Mouse (Mus musculus) embryonic facial prominence, embryonic 15.5 days (tissue): Measurements from ENCODE around the gene Hspb1. TPM values are rescaled to one million over a fixed set of nuclear protein-coding genes. Genes with fewer than 3 reads are reported as not detected.
A peak's percentile ranks its signal among the peaks of the same experiment; 100 is the strongest.

Experiments
- ATAC-seq: fragments of 200-750 bp; cut with Nextera tagmentation; 2 replicates; pipeline ENCODE4 v1.8.0; 2017; ENCODE audit warnings: low read depth, moderate TSS enrichment; ENCODE audit not compliant: insufficient number of reproducible peaks, low FRiP score, low TSS enrichment
- H3K27ac ChIP-seq: fragments of 300-500 bp; sonication (generic); replicated peaks from 2 replicates; pipeline ENCODE4 v1.5.1; 2015; ENCODE audit warnings: mild to moderate bottlenecking, inconsistent platforms
- H3K27me3 ChIP-seq: fragments of 300-500 bp; sonication (generic); 2 replicates; pipeline ENCODE4 v1.6.1; 2015; ENCODE audit warnings: inconsistent platforms
- H3K36me3 ChIP-seq: fragments of 300-500 bp; sonication (generic); 2 replicates; pipeline ENCODE4 v1.6.1; 2015; ENCODE audit warnings: mild to moderate bottlenecking, inconsistent platforms
- H3K4me1 ChIP-seq: fragments of 300-500 bp; sonication (generic); 2 replicates; pipeline ENCODE4 v1.6.1; 2015; ENCODE audit warnings: inconsistent platforms
- H3K4me2 ChIP-seq: fragments of 300-500 bp; sonication (generic); replicated peaks from 2 replicates; pipeline ENCODE4 v1.6.1; 2015; ENCODE audit warnings: mild to moderate bottlenecking, inconsistent platforms
- H3K4me3 ChIP-seq: fragments of 300-500 bp; sonication (generic); replicated peaks from 2 replicates; pipeline ENCODE4 v1.5.1; 2015; ENCODE audit warnings: mild to moderate bottlenecking, inconsistent platforms
- H3K9ac ChIP-seq: fragments of 300-500 bp; sonication (generic); 2 replicates; pipeline ENCODE4 v1.6.1; 2015; ENCODE audit warnings: inconsistent platforms
- H3K9me3 ChIP-seq: fragments of 300-500 bp; sonication (generic); replicated peaks from 2 replicates; pipeline ENCODE4 v1.6.1; 2016; ENCODE audit warnings: inconsistent platforms
- WGBS: fragments of 180-500 bp; shearing (Covaris S2); methylation state at CpG from one replicate; pipeline ENCODE4 v1.1.7; 2015; 5-methylcytosine and 5-hydroxymethylcytosine counted together
- polyA plus RNA-seq: library from polyadenylated mRNA; unstranded; fragments of >200 nt; fragmentation: Nextera tagmentation; extraction: Ambion mirVana; gene quantifications from 2 replicates; pipeline ENCODE4 v1.2.1, GENCODE M21; 2015

Hspb1 gene
- polyA plus RNA-seq, 1 experiment from 2014 or later: 821 TPM

DNA sequence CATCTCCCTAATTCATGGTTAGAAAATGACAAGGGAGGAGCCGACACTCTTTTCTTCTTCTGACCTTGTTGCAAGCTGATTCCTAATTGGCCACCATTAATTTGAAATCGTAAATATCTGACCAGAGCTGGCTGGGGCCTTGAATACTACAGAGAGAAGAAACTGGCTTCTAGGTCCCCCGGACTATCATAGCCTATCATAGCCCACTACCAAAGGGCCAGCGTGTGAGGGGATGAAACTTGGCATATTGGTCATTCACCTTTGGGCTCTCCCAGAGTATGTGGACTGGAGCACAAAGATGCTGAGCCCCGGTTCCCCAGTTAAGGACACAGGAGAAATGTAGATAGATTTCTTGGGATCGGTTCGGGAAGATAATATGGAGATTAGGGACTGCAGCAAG lies 15.3 kb downstream of the Hspb1 start:
- H3K9me3 ChIP-seq: no peaks in the 10 kb centered on the region
- H3K27me3 ChIP-seq: no peaks in the 10 kb centered on the region
- peaks cover 16% of the 10 kb centered on the region; the same call in 1 of the 2 replicates for H3K36me3 ChIP-seq
- H3K4me3 ChIP-seq: peak overlapping the region; percentile 47
- WGBS: 30% methylated on average over 7 of the region's 7 CpGs
- peak overlapping the region; percentile 82 for H3K4me2 ChIP-seq
- ATAC-seq: no peak
- H3K4me1 ChIP-seq: peaks cover 22% of the 10 kb centered on the region; the same call in 1 of the 2 replicates
- no peak overlapping the region for H3K9ac ChIP-seq
- peak overlapping the region; percentile 39; the same call in 1 of the 2 replicates for H3K27ac ChIP-seq

DNA sequence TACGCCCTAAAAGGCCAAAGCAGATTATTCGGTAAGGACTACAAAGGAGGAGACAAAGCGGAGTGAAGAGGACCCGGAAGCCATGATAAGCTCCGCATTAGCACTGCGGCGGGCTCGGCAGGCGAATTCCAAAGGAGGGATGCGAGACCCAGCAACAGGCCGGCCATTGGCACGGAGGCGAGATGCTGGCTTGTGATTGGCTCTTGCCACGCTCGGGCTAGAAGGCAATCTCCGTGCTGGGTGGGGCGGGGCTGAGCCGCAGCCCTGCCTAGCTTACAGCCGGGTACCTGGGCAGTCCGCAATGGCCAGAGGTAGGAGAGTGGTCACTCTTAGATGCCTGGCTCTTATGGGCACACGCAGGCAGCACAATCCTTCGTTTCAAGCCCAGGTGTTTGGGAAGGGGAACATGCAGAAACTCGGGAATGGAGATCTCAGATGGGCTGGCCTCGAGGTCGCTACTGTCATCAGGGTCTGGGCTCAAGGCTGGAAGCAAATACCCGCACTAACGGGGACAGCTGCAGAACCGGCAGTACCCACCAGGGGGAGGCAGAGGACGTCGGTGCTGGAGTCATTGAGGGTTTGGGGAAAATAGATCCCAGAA lies 15.9 kb downstream of the Hspb1 start:
- Histone ChIP-seq H3K4me2 (peak overlapping the region; percentile 82), H3K4me3 (peak overlapping the region; percentile 47), H3K9ac (peak overlapping the region; percentile 13; the same call in 1 of the 2 replicates), H3K9me3 (no peaks in the 10 kb centered on the region), H3K4me1 (peaks cover 22% of the 10 kb centered on the region; the same call in 1 of the 2 replicates), H3K27ac (peak overlapping the region; percentile 71), H3K27me3 (no peaks in the 10 kb centered on the region), H3K36me3 (peaks cover 16% of the 10 kb centered on the region; the same call in 1 of the 2 replicates)
- ATAC-seq: peak; percentile 93
- WGBS: under 1% methylated on average over 30 of the region's 30 CpGs

DNA sequence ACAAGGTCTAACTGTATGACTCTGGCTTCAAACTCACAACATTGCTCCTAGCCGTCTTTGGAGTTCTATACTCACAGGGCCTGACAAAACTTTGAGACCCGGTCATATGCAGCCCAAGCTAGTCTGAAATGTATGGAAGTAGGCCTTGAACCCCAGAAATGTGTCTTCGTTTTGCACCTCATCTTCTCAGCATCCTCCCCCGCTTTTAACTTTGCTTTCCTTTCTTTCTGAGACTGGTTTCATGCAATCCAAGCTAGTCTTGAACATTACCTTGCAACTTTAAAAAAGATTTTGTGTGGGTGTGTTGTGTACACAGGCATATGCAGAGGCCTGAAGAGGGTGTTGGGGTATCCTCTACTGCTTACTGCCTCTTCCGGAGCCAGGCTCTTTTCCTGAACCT lies 16.5 kb downstream of the Hspb1 start:
- Histone ChIP-seq H3K4me2 (peak overlapping the region; percentile 82; the same call in 1 of the 2 replicates), H3K27ac (peak overlapping the region; percentile 71), H3K9me3 (no peaks in the 10 kb centered on the region), H3K36me3 (peaks cover 21% of the 10 kb centered on the region), H3K9ac (no peak overlapping the region), H3K27me3 (no peaks in the 10 kb centered on the region), H3K4me3 (peak overlapping the region; percentile 47), H3K4me1 (peaks cover 22% of the 10 kb centered on the region; the same call in 1 of the 2 replicates)
- ATAC-seq: no peak
- 59% methylated on average over 5 of the region's 5 CpGs for WGBS

DNA sequence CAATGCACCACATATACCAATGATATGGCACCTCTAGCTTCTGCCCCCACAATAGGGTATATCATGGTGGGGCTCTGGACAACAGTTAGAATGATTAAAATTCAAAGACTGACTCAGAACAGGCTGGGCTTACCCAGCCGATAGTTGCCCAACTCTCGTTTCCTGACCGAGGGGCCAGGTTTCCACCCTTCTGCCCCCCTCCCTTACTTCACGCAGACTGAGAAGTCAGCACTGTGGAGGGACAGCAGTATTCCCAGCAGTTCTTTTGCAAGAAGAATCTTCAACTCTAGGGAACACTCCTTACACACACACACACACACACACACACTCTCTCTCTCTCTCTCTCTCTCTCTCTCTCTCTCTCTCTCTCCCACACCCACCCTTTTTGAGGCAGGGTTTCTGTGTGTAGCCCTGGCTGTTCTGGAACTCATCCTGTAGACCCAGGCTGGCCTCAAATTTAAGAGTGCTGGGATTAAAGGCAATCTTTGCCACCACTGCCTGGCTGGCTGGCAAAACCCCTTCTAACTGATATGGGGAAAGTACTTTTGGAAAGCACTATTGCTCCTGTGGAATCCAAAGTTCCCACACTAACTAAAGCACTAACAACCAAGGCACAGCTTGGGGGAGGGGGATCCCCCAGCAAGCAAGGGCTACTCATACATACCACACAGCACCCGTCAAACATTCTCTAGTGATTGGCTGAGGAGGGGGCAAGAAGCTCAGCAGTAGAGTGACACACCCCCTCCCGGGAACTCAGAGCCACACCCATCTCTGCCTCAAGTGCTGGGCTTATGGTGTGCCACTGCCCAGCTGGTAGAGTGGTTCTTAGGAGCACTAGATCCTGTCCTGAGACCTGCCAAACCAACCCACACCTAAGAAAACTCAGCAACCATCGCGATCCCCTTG lies 17.9 kb downstream of the Hspb1 start:
- no peak overlapping the region for H3K9ac ChIP-seq

DNA sequence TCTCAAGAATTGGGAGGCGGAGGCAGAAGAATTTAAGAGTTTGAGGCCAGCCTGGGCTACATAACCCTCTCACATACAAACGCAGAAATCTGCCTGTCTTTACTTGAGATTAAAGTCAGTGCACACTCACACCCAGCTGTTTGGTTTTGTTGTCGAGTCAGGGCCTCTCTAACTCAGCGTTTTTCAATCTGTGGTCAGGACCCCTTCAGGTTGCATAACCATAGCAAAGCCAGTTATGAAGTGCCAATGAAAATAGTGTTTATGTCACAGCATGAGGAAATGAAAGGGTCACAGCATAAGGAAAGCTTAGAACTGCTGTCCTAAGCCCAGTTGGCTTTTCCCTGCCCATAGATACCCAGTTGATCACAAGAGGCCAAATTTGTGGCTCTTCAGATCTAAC lies 19.1 kb downstream of the Hspb1 start:
- Histone ChIP-seq H3K27ac (no peak overlapping the region), H3K27me3 (no peaks in the 10 kb centered on the region), H3K4me3 (no peak overlapping the region), H3K9me3 (no peaks in the 10 kb centered on the region), H3K36me3 (peaks cover 47% of the 10 kb centered on the region), H3K4me2 (no peak overlapping the region), H3K9ac (no peak overlapping the region), H3K4me1 (peaks cover 22% of the 10 kb centered on the region; the same call in 1 of the 2 replicates)
- 77% methylated on average over 4 of the region's 4 CpGs for WGBS
- no peak for ATAC-seq

More for the DNA sequence above, 17.9 kb downstream of the Hspb1 start:
- Histone ChIP-seq H3K9me3 (no peaks in the 10 kb centered on the region), H3K4me3 (no peak overlapping the region), H3K4me1 (peaks cover 22% of the 10 kb centered on the region; the same call in 1 of the 2 replicates), H3K27me3 (no peaks in the 10 kb centered on the region), H3K36me3 (peaks cover 34% of the 10 kb centered on the region), H3K27ac (0 out of 2 replicates have a peak overlapping the region, but pooled peaks have one; percentile 6), H3K4me2 (no peak overlapping the region)
- WGBS: 47% methylated on average over 8 of the region's 8 CpGs
- no peak for ATAC-seq

DNA sequence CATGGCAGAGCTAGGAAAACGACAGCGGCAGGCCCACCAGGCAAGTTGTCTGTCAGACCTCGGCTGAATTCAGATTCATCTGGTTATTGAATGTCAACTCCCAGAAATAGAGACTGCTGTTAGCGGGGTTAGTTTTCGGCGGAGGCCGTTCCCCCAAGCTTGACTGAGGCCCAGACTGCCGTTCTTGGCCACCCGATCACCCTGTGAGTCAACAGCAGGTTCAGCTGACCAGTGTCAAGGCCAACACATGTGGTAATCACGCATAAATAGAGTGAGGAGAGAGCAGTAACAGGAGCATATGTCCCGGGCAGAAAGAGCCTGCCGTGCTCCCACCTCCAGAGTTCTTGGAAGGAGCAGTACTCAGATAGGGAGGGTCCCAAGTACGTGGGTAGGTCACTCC lies 19.5 kb downstream of the Hspb1 start:
- Histone ChIP-seq H3K27me3 (no peaks in the 10 kb centered on the region), H3K4me1 (peaks cover 22% of the 10 kb centered on the region; the same call in 1 of the 2 replicates), H3K4me3 (no peak overlapping the region), H3K9me3 (no peaks in the 10 kb centered on the region), H3K36me3 (peaks cover 49% of the 10 kb centered on the region), H3K4me2 (no peak overlapping the region), H3K27ac (no peak overlapping the region), H3K9ac (no peak overlapping the region)
- no peak for ATAC-seq
- WGBS: 72% methylated on average over 13 of the region's 13 CpGs

DNA sequence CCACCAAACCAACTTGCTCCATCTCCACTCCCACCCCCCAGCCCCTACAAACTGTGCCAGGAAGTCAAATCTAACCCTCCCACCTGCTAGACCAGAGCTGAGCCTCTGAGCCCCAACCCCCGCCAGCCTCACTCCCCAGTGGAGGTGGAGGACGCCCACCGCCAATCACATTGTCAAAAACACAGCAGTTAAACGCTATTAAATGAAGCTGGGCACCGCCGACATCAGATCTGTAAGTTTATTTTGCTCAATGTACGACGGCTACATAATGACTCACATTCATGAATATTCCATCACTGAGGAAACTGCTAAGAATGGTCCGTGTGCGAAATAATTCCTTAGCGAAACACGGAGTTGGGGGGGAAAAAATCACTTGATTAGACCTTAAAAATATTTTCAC lies 20.5 kb downstream of the Hspb1 start:
- Histone ChIP-seq H3K9me3 (no peaks in the 10 kb centered on the region), H3K36me3 (peaks cover 49% of the 10 kb centered on the region), H3K27ac (no peak overlapping the region), H3K9ac (no peak overlapping the region), H3K27me3 (no peaks in the 10 kb centered on the region), H3K4me1 (peaks cover 20% of the 10 kb centered on the region; the same call in 1 of the 2 replicates), H3K4me3 (no peak overlapping the region), H3K4me2 (no peak overlapping the region)
- 72% methylated on average over 12 of the region's 12 CpGs for WGBS
- no peak for ATAC-seq

DNA sequence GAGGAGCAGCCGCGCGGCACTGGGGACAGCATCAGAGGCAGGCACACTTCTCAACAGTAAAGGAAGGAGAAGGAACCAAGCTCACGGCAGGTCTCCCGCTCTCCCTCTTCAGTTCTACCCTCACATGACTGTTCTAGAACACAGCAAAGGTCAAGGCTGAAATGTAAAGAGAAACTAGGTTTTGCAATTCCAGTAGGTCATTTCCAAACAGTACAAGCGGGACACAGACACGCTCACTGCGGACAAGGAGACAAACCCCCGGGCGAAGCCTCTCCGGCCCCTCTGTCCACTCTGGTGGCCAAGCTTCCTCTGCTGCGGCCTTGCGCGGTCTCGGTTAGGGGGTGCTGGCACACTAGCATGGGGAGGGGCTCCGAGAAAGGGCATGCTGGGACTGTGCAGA lies 21.3 kb downstream of the Hspb1 start:
- Histone ChIP-seq H3K27me3 (no peaks in the 10 kb centered on the region), H3K9ac (no peak overlapping the region), H3K4me3 (no peak overlapping the region), H3K4me2 (no peak overlapping the region), H3K36me3 (peaks cover 57% of the 10 kb centered on the region), H3K27ac (no peak overlapping the region), H3K4me1 (peaks cover 14% of the 10 kb centered on the region; the same call in 1 of the 2 replicates), H3K9me3 (no peaks in the 10 kb centered on the region)
- no peak for ATAC-seq
- WGBS: 89% methylated on average over 16 of the region's 16 CpGs

DNA sequence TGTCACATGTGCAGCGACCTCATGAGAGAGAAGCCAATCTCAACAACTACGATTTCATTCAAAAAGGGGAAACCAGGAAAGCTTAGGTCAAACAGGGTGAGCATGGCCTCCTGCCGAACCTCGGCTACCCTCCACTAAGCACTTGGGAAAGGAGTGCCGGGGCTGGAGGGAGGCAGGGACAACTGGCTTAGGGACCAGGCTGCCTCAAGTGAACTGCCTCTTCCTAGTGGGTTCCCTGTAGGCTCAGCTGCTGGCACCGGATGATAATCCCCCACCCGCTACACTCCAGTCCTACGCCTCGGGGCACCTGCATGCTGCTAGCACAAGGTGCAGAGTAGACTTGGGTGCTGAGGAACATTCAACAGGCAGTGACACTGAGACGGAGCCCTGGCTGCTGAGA lies 21.9 kb downstream of the Hspb1 start:
- H3K4me3 ChIP-seq: no peak overlapping the region
- no peaks in the 10 kb centered on the region for H3K27me3 ChIP-seq
- no peak for ATAC-seq
- peaks cover 12% of the 10 kb centered on the region; the same call in 1 of the 2 replicates for H3K4me1 ChIP-seq
- H3K9me3 ChIP-seq: no peaks in the 10 kb centered on the region
- no peak overlapping the region for H3K27ac ChIP-seq
- peaks cover 61% of the 10 kb centered on the region for H3K36me3 ChIP-seq
- no peak overlapping the region for H3K4me2 ChIP-seq
- no peak overlapping the region for H3K9ac ChIP-seq
- 84% methylated on average over 10 of the region's 10 CpGs for WGBS

DNA sequence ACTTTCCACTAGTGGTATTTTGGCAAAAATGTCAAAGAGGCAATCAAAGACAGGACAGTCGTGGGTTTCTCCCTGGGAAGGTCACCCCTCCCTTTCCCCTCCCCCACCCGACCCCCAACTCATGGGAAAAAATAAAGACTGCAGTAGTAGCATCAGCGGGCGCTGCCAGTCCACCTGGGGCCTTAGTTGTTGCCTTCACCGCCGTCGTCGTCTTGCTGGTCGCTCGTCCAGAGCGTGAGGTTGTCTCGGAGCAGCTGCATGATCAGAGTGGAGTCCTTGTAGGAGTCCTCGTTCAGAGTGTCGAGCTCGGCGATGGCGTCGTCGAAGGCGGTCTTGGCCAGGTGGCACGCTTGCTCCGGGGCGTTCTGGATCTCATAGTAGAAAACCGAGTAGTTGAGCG lies 23.1 kb downstream of the Hspb1 start:
- Histone ChIP-seq H3K4me3 (no peak overlapping the region), H3K4me2 (no peak overlapping the region), H3K27ac (no peak overlapping the region), H3K4me1 (peaks cover 8% of the 10 kb centered on the region; the same call in 1 of the 2 replicates), H3K9me3 (no peaks in the 10 kb centered on the region), H3K9ac (no peak overlapping the region), H3K36me3 (peaks cover 65% of the 10 kb centered on the region), H3K27me3 (no peaks in the 10 kb centered on the region)
- no peak for ATAC-seq
- WGBS: 87% methylated on average over 25 of the region's 25 CpGs

DNA sequence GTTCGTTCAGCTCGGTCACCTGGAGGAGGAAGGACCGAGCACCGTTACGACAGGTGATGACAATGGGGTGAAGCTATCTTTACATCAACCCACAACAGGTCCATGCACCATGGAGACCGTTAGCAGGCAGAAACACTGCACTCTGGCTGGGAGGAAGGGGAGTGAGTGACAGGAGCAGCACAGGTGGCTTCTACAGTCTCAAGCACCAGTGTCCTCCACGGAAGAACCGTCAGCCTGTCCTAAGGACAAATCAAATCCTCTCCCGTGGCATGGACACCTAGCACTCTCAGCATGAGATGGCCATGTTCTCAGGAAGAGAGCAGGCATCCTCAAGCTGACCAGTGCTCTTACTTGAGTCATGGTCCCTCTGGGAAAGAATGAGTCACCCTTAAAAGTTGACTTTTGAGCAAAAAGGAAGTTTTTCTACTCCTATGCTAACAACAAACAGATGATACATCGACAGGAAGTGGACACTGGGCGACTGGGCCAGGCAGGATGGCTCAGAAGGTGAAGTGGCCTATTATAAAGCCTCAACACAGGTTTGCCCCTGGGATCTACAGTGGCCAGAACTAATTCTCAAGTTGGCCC lies 24.0 kb downstream of the Hspb1 start:
- WGBS: 85% methylated on average over 11 of the region's 11 CpGs
- Histone ChIP-seq H3K27ac (no peak overlapping the region), H3K4me3 (no peak overlapping the region), H3K36me3 (peaks cover 68% of the 10 kb centered on the region), H3K27me3 (no peaks in the 10 kb centered on the region), H3K4me1 (peaks cover 5% of the 10 kb centered on the region; the same call in 1 of the 2 replicates), H3K9ac (no peak overlapping the region), H3K4me2 (no peak overlapping the region), H3K9me3 (no peaks in the 10 kb centered on the region)
- no peak for ATAC-seq
